Mouse (Mus musculus) embryo, embryonic 11.5 days (tissue): ENCODE results near the gene H2-T23.
A peak's percentile ranks its signal among the peaks of the same experiment; 100 is the strongest.
"Not testable (repeated sequence)": the region's sequence is repeated elsewhere in the genome, so short reads cannot be mapped to it uniquely, and the experiment has no call there.

ENCODE experiments used
- DNase-seq: peaks from one replicate; pipeline ENCODE4 v3.0.0-alpha.2; 2012; ENCODE audit warnings: low read depth, low spot score

H2-T23 gene

DNA sequence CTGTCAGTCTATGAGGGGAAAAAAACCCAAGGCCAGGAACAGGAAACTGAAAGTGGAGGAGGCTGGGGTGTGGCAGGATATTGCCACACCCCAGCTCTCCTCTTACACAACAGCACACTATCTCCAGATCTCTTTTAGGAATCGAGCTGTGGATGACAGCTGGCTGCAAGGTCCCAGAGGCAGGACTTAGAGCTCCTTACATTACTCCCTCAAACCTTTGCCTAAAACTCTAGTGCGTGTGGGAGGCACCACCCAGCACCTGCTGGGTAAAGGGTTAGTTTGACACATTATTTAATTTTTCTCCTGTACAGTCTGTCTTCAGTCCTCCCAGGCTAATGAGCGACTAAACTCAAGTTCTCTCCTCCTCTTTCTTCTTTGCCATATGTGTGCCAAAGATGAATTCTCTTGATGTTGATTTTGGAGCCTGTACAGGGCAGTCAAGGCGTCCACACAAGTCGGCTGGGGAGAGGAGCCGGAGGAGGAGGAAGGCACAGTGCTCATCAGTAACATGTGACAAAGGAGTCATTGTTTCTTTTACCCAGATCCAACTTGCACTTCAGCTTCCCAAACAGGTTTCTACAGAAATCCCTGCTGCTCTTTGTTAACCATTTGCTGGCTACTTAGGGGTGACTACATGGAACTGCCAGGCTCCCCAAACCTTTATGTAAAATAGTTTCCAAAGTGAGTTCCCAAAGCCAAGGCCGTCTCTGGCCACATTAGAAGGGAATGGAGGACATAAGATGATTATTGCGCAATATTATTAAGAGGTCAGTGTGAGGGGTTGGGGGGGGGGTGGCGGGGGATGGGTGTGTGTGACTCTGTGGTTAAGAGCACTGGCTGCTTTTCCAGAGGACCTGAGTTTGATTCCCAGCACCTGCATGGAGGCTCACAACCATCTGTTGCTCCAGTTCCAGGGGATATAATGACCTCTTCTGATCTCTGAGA, 8.7 kb downstream of the H2-T23 start:
- DNase-seq: no peak

DNA sequence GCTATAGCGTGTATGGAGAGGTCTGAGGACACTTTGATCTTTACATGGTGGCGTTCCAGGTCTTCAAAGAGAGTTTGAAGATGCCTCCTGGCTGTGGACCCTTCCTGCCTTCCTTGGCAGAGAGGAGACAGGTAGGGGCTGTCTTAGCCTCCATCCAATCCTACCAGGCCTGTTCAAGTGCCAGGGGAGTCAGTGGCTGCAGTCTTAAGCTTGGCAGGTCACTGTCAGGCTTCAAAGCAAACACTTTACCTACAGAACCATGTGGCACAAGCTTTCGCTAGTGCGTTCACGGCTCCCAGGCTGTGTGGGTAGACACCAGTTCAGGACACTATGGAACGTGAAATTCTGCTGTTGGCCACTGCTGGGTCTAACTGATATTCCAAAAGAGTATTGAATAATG, 9.7 kb downstream of the H2-T23 start:
- no peak for DNase-seq

DNA sequence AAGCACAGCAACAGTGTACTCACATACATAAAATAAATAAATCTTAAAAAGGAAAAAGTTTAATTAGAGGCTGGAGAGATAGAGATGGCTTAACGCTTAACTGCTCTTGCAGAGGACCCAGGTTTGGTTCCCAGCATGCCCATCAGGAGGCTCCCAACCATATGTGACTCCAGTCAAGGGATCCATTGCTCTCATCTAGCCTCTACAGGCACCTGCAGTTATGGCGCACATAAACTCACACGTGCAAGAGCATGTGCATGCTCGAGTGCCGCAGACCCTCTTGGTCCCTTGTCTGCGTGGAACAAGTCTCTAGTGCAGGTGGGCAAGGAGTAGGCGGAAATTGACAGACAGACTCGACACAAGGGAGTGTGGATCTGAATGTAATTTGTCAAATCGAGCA, 10.6 kb downstream of the H2-T23 start:
- no peak for DNase-seq

DNA sequence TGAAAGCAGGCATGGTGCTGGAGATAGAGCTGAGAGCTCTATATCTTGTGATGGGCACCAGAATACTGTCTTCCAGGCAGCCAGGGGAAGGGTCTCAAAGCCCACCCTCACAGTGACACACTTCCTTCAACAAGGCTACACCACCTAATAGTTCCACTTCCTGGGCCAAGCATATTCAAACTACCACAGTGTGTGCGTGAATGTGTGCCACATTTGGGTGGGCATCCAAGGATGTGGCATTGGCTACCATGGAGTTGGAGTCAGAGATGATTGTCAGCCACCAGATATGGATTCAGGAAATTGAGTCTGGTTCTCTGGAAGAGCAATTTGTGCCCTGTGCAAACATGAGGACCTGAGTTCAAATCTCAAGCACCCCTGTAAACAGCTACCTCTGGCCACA, 11.3 kb downstream of the H2-T23 start:
- DNase-seq: no peak

DNA sequence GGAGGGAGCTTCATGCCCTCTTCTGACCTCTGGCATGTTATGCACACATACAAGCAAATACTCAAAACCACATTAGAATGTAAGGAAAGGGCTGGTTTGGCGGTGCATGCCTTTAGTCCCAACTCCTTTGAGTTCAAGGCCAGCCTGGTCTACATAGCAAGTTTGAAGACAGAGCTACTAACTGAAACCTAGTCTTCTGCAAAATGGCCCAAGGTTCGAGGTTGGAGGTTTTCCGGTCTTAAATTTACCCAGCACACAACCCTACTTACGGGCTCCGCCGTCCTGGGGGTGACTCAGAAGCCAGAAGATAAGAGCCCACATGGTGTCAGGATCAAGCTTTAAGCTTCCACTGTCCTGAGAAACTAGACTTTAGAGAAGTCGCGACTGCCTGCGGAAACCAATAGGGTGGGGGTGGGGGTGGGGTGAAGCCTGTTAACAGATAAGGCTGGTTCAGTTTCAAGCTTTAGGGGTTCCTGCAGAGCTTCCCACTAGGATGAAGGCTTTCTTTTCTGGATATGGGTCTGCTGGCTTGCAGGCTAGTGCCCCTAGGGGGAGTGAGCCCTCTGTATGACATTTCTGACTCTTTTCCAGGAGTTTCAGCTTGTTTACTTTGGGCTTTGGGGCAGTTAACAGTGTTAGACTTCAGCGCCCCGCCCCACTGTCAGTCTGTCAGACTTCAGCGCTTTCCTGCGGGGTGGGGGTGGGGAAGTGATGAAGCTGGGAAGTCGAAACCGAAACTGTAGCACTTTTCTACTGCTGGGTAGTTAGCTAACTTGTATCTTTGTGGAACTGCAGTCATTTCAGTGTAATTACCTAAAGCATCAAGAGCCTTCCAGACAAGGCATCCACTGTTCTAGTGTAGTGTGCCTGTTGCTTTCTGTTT, 12.2 kb downstream of the H2-T23 start, which contains the start of gene H2-T24:
Gene H2-T24, minus strand, starts transcription at position 370 of the 883 bp plus-strand sequence.
- no peak for DNase-seq

DNA sequence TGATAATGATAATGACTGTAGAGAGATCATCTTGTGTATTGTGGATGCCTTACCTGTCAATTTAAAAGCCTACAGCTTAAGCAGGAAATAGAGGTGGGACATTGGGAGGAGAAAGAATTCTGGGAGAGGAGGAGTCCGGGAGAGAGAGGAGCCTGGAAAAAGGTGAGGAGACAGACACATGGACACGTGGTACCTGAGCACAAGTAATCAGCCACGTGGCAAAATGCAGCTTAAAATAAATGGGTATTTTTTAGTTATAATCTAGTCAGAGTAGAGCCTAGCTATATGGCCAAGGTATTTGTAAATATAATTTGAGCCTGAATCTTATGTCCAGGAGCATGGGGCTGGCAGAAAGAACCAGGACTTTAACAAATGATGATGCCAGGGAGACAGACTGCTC, 13.1 kb downstream of the H2-T23 start:
- DNase-seq: no peak

DNA sequence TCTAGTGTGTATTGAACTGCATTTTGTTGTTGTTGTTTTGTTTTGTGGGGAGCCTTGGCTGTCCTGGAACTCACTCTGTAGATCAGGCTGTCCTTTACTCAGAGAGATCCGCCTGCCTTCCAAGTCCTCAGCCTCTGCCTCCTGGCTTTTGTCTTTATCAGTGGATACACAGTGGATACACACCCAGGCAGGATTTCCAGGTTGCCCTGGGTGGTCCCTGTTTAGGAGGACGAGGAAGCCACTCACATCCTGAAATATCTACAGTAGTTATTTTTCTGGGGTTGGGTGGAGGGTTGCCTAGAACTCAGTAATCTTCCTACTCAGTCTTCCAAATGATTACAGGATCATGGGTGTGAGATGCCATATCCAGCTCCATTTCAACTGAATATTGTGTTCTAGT, 13.7 kb downstream of the H2-T23 start:
- DNase-seq: no peak

DNA sequence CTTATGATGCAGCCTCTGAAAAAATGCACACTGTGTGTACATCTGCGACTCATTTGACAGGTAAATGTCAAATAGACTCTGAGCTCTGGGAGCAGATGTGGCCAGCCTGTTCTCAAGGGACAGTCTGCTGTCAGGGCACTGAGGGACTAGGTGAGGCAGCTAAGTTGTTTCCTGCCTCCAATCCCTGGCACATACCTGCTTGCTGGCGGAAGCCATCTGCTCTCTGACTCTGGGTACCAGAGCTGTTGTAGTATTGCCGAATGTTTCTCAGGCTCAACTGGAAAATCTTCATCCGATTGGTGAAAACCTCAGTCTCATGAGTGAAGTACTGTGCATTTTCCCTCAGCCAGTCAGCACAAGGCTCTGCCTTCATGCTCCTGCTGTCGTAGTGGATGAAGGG, 15.6 kb downstream of the H2-T23 start:
- DNase-seq: no peak

DNA sequence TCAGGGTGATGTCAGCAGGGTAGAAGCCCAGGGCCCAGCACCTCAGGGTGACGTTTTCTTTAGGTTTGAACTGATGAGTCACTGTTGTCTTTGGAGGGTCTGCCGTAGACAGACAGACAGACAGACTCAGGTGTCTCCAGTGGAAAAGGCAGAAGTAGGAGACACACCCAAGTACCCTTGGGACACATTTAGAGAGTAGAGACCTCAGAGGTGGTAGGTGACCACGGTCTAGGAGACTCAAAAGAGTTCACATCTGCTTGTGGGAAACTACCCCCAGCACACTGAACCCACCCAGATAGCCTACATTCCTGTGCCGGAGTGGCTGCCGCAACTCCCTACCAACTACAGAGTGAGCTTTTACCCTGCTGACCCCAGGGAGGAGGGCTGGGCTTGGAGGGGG, 17.7 kb downstream of the H2-T23 start:
- no peak for DNase-seq

DNA sequence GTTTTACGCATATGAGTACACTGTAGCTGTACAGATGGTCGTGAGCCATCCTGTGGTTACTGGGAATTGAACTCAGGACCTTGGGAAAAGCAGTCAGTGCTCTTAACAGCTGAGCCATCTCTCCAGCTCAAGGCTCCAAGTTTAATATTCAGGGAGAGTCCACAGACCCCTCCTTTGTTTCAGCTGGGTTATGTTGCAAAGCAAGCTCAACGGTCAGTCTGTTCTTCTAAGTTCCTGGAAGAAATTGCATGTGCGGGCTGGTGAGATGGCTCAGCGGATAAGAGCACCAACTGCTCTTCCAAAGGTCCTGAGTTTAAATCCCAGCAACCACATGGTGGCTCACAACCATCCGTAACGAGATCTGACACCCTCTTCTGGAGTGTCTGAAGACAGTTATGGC, 28.2 kb downstream of the H2-T23 start:
- not testable (repeated sequence) for DNase-seq

DNA sequence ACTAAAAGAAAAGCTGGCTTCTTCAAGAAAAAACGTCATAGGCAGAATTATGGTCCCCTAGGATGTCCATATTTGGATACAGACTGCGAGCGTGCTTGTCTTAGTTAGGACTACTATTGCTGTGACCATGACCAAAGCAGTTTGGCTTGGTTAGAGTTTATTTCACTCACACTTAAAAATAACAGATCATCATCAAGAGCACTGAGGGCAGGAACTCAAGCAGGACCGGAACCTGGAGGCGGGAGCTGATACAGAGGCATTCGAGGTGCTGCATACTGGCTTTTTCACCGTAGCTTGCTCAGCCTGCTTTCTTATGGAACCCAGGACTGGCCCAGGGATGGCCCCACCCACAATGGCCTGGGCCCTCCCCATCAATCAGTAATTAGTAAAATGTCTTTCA, 29.3 kb downstream of the H2-T23 start:
- DNase-seq: no peak

DNA sequence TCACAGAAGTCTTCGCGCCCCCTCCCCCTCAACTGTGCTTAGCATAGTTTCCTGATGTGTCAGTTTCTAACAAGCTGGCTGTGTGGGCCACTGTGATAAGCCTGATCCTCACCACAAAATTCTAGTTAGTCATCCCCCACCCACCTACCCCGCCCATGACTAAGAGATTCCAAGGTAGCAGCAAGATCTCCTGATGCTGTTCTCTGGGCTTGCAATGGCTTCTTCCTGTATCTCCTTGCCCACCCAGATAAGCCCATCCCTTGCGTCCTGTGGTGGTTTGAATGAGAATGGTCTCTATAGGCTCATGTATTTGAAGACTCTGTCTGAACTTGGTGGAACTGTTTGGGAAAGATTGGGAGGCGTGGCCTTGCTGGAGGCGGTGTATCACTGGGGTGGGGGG, 30.7 kb downstream of the H2-T23 start:
- no peak for DNase-seq

DNA sequence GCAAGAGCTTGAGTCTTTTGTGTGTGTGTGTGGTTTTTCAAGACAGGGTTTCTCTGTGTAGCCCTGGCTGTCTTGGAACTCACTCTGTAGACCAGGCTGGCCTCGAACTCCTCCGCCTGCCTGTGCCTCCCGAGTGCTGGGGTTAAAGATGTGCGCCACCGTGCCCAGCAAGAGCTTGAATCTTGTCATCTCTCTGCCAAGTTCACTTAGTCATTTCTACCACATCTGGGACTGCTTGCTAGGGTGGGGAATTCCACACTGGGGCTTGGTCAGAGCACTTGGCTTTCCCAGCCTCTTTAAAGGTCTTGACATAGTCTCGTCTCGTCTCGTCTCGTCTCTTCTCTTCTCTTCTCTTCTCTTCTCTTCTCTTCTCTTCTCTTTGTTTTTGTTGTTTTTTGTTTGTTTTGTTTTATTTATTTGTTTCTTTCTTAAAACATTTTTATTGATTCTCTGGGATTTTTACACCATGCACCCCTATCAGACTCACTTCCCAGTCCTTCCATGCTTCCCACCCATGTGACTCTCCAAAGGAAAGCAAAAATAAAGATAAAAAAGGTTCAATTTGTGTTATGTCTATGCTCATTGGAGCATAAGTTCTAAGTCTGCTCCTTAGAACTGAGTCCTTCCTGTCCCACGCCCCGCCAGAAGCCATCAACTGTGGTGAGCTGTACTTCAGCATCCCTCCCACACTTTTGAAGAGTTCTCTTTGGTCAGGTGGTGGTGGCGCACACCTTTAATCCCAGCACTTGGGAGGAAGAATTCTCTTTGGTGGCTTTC, 31.3 kb downstream of the H2-T23 start:
- DNase-seq: no peak

DNA sequence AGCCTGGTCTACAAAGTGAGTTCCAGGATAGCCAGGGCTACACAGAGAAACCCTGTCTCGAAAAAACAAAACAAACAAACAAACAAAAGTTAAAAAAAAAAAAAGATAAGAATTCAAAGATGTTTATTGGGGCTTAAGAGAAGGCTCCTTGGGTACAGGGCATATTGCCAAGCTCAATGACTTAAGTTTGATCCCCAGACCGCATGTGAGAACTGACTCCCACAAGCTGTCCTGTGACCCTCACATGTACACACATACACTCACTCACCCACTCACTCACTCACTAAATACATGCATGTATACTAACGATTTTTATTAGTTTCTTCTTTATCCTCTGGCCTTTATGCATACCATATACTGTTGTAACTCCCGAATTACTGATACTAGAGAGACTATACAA, 32.3 kb downstream of the H2-T23 start:
- DNase-seq: no peak

DNA sequence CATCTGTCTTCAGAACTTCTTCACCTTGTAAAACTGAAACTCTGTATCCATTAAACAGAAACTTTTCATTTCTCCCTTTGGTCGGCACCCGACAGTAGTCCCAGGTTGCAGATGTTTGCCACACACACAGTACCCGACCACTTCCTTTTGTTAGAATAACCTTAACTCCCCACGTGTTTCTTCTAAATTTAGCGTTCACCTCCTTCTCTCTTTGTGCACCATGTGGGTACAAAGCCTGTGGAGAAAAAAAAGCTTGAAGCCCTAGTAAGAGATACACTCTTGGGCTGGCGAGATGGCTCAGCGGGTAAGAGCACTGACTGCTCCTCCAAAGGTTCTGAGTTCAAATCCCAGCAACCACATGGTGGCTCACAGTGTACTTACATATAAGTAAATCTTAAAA, 33.3 kb downstream of the H2-T23 start:
- DNase-seq: no peak

DNA sequence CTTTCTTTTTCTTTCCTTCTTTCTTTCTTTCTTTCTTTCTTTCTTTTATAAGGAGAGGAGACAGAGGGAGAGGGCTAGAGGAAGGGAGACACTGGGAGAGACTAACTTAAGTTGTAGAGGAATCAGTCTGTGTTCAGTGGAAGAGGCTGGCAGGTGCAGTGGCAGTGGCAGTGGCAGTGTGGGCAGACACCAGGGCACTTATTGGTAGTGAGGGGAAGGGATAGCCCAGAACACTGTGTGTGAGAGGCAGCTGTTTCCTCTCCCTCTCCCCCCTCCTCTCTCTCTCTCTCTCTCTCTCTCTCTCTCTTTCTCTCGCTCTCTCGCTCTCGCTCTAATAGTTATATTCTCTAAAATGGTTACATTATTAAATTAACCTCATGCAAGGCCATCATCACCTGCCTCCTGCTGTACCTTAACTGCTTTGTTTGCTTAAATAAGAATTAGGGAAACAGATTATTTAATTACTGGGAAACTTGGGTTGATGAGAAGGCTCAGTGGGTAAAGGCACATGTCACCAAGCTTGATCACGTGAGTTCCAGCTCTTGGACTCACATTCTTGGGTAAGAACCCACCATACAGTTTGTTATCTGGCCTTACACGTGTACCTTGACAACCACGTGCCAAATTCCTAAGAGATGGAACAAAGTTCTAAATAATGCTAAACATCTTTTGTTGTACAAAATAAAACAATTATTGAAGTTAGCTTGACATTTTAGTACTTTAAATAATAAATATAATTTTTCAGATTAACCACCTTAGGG, 33.9 kb downstream of the H2-T23 start:
- no peak for DNase-seq

DNA sequence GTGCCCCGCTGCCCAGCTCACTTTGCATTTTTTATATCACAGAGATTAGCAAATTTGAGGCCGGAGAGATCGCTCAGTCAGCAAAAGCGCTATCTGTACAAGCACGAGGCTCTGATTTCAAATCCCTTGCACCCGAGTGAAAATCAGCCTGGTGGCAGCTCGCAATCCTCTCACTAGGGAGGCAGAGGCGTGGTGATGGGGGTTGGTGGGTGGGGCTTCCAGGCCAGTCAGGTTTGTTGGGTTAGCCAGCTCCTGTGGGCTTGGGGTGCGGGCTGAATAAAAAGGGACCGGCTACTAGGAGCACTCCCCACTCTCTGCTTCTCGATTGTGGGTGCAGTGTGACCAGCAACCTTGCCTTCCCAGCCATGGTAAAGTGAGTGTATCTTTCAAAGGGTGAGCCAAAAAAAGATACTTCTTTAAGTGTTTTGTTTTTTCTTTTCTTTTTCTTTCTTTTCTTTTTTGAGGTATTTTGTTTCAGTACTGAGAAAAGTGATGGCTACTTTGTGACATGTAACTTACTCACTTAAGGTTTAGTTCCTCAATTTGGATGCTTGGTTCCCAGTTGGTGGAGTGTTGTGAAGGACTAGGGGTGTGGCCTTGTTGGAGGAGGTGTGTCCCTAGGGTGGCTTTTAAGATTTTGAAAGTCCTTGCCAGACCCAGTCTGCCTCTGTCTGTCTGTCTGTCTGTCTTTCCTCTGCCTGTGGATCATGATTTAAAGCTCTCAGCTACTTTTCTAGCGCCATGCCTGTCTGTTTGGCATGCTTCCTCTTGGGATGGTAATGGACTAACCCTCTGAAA, 34.7 kb downstream of the H2-T23 start:
- DNase-seq: no peak

DNA sequence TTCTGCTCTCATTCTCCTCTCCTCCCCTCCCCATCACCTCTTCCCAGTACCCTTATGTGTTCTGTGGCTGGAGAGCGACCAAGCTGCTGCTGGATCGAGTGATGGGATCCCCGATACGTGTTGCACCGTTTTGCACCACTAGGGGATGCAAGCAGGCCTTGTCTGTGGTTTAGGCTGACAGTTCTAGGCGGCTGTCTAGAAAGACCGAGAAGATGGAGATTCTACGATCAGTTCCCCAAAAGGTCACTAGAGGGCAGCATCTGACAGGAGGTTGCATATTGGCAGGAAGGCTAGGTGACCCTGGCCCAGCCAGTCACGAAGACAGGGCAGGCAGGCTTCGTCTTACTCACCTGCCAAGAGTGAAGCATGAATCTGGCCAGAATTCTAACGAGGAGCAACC, 35.7 kb downstream of the H2-T23 start:
- DNase-seq: peak; percentile 94

DNA sequence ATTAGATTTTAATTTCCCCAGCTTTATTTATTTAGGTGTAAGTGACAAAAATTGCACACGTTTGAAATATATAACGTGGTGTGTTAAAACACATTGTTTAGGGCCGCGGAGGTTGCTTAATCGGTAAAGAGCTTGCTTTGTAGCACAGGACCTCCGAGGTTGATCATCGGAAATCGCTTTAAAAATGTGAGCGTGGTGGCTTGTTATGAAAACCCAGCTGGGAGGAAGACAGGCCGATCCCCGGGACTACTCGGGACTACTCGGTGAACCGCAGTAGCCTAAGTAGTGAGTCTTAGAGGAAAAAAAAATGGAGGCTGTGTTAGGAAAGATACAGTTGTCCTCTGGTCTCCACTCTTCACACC, 37.8 kb downstream of the H2-T23 start:
- DNase-seq: no peak

DNA sequence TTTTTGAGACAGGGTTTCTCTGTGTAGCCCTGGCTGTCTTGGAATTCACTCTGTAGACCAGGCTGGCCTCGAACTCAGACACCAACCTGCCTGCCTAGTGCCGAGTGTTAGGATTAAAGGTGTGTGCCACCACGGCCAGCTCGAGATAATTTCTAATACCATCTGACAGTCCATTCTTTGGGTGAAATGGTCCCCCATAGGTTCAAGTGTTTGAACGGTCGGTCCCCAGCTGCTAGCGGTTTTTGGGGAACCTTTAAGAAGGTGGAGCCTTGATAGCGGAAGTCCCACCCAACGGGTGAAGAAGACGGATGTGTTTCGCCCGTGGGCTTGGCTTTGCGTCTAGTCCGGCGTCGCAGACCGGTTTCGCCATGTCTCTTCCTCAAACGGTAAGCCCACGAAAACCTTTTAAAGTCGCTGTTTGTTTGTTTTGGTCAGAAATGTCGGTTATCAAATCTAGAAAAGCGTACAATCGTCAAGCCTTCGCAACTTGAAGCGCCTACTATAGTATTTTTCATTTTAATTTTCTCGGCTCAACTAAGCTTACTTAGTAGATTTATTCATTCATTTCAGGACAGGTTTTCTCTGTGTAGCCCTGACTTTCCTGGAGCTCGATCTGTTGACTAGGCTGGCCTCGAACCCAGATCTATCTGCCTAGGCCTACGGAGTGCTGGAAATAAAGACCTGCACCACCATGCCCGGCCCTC, 38.3 kb downstream of the H2-T23 start:
- peak; percentile 68 for DNase-seq
